Mouse (Mus musculus) kidney, postnatal 4 days (tissue): ENCODE data around the gene Btbd35f17.
"Not testable (repeated sequence)": the region's sequence is repeated elsewhere in the genome, so short reads cannot be mapped to it uniquely, and the experiment has no call there.

Experiments used
- DNase-seq, 2 experiments: peaks; one replicate each; pipeline ENCODE4 v3.0.0; 2021; ENCODE audit warnings: mixed read lengths in 2 of 2

Btbd35f17 gene

DNA sequence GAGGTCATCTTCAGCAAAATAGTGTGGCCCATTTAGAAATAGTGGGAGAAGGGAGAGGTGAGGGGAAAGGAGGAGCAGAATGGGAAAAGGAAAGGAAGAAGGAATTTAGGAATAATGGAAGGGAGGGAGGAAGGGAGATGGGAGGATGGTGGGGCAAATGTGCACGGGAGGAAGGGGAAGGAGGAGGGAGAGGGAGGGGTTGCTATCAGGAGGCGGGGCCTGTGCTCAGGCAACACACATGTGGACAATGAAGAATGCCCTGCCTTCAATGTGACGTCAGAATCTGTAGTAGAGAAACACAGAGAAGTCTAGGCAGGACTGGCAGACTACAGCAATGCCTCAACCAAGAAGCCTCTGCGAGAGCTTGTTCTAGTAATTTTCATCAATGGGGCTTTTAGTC is at the start of gene Btbd35f17:
Gene Btbd35f17 (plus strand): TSS at position 301 of the 400 bp plus-strand sequence.
- DNase-seq: not testable (repeated sequence)
